Mouse (Mus musculus) lung, adult 2 months (tissue): ENCODE results near the gene Tnr.

Experiments used
- CTCF ChIP-seq: fragments of 200-500 bp; IDR thresholded peaks from 2 replicates; pipeline ENCODE4 v1.5.1; 2011; ENCODE audit warnings: mild to moderate bottlenecking, low read length, control low read depth; ENCODE audit not compliant: insufficient read depth
- POLR2A ChIP-seq: fragments of 200-500 bp; IDR thresholded peaks from 2 replicates; pipeline ENCODE4 v1.6.1; 2011; ENCODE audit warnings: low read depth, mild to moderate bottlenecking, control low read depth, low read length, borderline replicate concordance; ENCODE audit errors: extremely low read depth

- TF ChIP-seq POLR2A = no peak
- no peak for TF ChIP-seq CTCF
Observed at GRCm38 (mm10) chr1:159814348-159814747, 290.8 kb downstream of the Tnr start.
